Mouse (Mus musculus): ENCODE results near the gene Trim40.

Trim40 gene

GRCm38 (mm10) chr17:36839001-36839400 is 50.9 kb downstream of the Trim40 start:
- DNase-seq (ENCODE audit: low read depth) = no peak

- peak; percentile 99 for DNase-seq (ENCODE audit: low read depth)
These were observed 52.9 kb downstream of the Trim40 start, which contains the start of gene Trim26 for GRCm38 (mm10) chr17:36836874-36837647. Trim26 (plus strand) TSS chr17:36837134.

GRCm38 (mm10) chr17:36836427-36836812 is 53.5 kb downstream of the Trim40 start:
- DNase-seq (ENCODE audit: low read depth) = no peak

GRCm38 (mm10) chr17:36835591-36836426 is 54.1 kb downstream of the Trim40 start:
- peak; percentile 83 for DNase-seq (ENCODE audit: low read depth)

GRCm38 (mm10) chr17:36832694-36833093 is 57.2 kb downstream of the Trim40 start:
- no peak for DNase-seq (ENCODE audit: low read depth)

Measured in induced T-regulatory cell, adult 2 months (primary cell).